Mouse (Mus musculus) heart, postnatal 10 days (tissue): ENCODE data around the gene Rasl10b. TPM values are rescaled to one million over a fixed set of nuclear protein-coding genes. Genes with fewer than 3 reads are reported as not detected.

Experiments used
- DNase-seq, 2 experiments: peaks; one replicate each; pipeline ENCODE4 v3.0.0; 2021
- intact Hi-C: fragments of 180-260 bp; cut with DNase I; formaldehyde crosslinking; loops from one replicate; pipeline ENCODE4 v1.15.1; 2025
- total RNA-seq, 2 experiments: library from RNA; stranded (reverse); gene quantifications; 2 replicates each; pipeline ENCODE4 v1.2.3; 2021

The Rasl10b gene
- total RNA-seq, 2 experiments from 2014 or later: 25.7 to 25.9 TPM

DNA sequence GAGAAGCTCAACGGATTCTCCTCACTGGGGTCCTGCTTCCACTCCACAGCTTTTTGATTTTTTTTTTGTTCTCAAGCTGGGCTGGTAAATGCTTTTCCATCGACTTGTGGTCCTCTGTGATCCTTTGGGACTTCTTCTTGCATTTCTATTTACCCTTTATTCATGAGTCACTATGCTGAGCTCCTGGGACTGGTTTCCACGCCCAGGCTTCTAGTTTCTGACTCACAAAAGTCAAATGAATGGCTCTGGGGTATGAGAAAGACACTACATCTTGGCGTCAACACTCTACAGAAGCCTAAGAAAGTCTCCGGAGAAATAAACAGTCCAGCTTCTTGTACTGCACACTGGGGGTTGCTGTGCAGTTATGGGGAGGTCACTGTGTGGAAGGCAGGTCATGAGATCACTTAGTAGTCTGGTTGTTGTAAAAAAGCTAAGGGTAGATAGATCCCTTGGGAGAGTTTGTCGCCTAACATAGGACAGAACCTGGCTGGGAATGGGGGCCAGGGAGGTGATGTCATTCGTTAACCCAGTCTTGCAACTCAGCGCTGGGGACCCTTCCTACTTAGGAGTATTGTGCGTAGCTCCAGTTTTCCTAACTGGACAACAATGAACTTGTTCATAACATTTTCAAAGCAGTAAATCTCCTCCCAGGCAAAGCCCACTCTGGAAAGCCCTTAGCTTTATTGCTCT lies 49.1 kb downstream of the Rasl10b start:
- intact Hi-C loops: no loop called here
- no peak for DNase-seq

DNA sequence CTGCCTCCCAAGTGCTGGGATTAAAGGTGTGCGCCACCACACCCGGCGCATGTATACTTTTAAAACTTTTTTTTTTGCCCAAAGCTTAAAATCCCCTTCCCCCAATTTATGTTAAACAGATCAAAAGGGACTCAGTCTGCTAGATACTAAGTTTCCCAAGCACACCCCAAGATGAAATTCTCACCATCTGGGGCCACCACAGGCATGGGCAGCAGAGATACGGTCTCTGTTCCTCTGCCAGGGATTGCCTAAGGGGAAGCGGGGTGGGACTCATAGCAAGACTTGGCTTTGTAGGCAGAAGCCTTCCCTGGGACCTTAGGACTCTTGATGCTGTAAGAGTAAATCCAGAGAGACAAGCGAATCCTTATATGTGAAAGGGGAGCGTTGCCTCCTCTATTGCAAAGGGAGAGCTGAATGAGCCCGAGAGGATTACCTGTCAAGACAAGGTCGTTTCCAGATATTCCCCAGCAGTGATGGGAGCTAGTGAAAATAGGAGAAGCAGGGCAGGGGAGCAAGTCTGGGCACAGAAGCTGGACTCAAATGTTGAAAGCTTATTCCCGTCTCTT lies 52.6 kb downstream of the Rasl10b start:
- no peak for DNase-seq
- intact Hi-C loops: no loop called here

DNA sequence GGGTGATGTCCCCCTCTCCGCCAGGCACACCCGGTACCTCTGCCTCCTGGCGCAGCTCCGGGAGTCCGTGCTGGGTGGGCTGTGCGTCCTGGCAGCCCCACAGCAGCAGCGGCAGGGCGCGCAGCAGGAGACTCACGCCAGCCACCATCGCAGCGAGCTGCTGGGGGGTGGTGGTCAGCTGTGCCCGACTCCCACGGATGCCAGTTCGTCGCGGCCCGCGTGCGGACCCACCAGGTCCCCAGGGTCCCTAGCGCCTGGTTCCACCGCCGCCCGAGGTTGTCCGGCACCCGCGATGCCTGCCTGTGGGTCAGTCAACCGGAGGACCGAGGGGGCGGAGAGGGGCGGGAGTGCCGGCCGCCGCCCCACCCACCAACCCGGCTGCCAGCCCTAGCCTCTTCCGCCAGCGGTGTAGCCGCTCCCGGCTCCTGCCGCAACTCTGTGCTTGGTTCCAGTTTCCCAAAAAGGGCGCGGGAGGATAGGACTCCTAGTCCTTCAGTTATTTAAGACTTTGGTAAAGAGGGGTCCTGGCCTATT lies 53.8 kb downstream of the Rasl10b start, which contains the start of gene Mmp28:
Gene Mmp28, minus strand, starts transcription at position 361 of the 534 bp plus-strand sequence.
- DNase-seq: peak; percentile 73 to 79
- intact Hi-C loops: no loop called here

DNA sequence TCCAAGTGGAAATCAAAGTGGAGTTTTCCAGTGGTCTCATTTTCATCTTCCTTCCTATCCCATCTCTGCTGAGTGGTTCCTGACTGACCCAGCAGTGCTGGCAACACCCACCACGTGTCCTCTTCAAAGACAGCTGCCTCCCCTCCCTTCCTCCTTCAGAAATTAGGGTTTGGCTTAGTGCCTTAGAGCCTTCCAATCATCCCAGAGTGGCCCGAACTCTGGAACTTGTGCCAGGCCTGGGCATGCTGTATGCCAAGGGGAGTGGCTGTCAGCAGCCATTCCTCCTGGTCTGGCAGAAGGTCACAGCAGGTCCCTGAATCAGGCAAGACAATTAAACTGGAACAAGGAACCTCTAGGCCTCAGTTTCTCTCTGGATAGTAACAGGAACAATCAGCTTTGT lies 57.0 kb downstream of the Rasl10b start:
- intact Hi-C loops: no loop called here
- peak; percentile 77 to 81 for DNase-seq

DNA sequence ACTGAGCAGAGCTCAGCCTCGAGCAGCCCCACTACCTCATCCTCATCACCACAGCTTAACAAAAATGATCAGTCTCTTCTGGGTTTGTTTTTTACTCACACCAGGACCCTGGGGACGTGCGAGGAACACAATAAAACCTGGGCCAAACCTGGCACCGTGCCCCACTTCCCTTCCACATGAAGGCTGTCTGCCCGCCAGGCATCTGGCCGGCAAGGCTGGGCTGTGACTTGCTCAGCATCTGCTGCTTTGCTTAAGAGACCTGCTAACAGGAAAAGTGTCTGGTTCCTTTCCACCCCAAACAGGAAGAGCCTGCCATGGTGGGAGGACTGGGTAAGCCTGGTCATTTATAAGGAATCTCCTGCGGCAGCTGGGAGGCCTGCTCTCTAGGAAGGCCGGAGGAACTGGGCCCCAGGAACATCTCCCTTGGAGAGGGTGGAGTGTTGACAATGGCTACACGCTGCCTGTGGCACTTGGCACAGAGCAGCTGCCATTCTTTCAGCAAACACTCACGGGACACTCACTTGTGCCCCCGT lies 58.2 kb downstream of the Rasl10b start:
- intact Hi-C loops: no loop called here
- DNase-seq: peak; percentile 79 to 86

DNA sequence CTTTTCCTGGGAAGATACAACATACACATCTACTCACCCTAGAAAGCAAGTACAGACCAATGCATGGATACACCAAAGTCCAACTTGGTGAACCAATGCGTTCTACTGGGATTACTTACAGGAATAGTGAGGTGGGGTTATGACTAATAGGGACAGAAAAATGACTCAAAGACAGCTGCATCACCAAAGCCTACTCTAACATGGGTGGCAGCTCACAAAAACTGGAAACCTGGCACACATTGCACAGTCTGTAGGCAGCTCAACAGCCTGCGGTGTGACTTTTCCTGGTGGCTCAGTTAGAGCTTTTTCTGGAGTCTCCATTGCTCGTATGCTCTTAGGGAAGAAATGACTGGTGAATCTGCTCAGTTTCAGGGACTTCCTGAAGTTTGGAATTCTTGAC lies 59.8 kb downstream of the Rasl10b start:
- DNase-seq: no peak
- intact Hi-C loops: no loop called here

Other genes starting within 250 kb of the Rasl10b start
- gene Slfn4, start 234.0 kb upstream of the Rasl10b start, total RNA-seq: under 1 TPM; 0.12 to 0.14 TPM
- 1 to 10 TPM; 3.3 to 3.7 TPM for gene Slfn3, start 217.8 kb upstream of the Rasl10b start, total RNA-seq
- gene Slfn14, start 122.4 kb upstream of the Rasl10b start, total RNA-seq: under 1 TPM; 0.10 to 0.15 TPM
- gene Ap2b1, start 110.1 kb upstream of the Rasl10b start, total RNA-seq: 10 to 100 TPM; 73.2 to 81.4 TPM
- 10 to 100 TPM; 12.8 to 12.9 TPM for gene Pex12, start 106.6 kb upstream of the Rasl10b start, total RNA-seq
- not detected for gene Gas2l2, start 20.3 kb downstream of the Rasl10b start, total RNA-seq
- not detected for gene 1700020L24Rik, start 28.5 kb downstream of the Rasl10b start, total RNA-seq
- gene Mmp28, start 53.9 kb downstream of the Rasl10b start, total RNA-seq: 1 to 10 TPM; 7.4 to 8.4 TPM
- 10 to 100 TPM; 39.8 to 46.3 TPM for gene Taf15, start 63.9 kb downstream of the Rasl10b start, total RNA-seq
- gene Heatr9, start 113.0 kb downstream of the Rasl10b start, total RNA-seq: not detected
- not detected for gene Ccl5, start 121.4 kb downstream of the Rasl10b start, total RNA-seq
- gene Ccl9, start 169.5 kb downstream of the Rasl10b start, total RNA-seq: 1 to 10 TPM; 2.9 to 5.3 TPM
- 1 to 10 TPM; 3.0 to 4.5 TPM for gene Ccl6, start 183.9 kb downstream of the Rasl10b start, total RNA-seq
- not detected for gene Rpl9-ps1, start 236.5 kb downstream of the Rasl10b start, total RNA-seq
- under 1 TPM in 1 of 2 experiments, not detected in 1; 0.35 TPM for gene Ccl3, start 240.2 kb downstream of the Rasl10b start, total RNA-seq